Mouse (Mus musculus) erythroblast, embryonic 14.5 days (primary cell): Measurements from ENCODE around the gene Vav3. TPM values are rescaled to one million over a fixed set of nuclear protein-coding genes. Genes with fewer than 3 reads are reported as not detected.

Experiments
- H3K27me3 ChIP-seq: 2 replicates; pipeline ENCODE4 v1.6.1; 2012; ENCODE audit warnings: inconsistent platforms; ENCODE audit not compliant: control insufficient read depth
- H3K36me3 ChIP-seq: 2 replicates; pipeline ENCODE4 v1.6.1; 2012; ENCODE audit warnings: mild to moderate bottlenecking, inconsistent platforms; ENCODE audit not compliant: control insufficient read depth
- H3K4me1 ChIP-seq: 2 replicates; pipeline ENCODE4 v1.6.1; 2012; ENCODE audit warnings: inconsistent platforms; ENCODE audit not compliant: control insufficient read depth
- H3K4me3 ChIP-seq: replicated peaks from 2 replicates; pipeline ENCODE3; 2012; ENCODE audit warnings: moderate library complexity, mild to moderate bottlenecking, inconsistent platforms
- H3K9me3 ChIP-seq: 2 replicates; pipeline ENCODE4 v1.6.1; 2012; ENCODE audit warnings: low read length, inconsistent platforms, mixed read lengths; ENCODE audit not compliant: control insufficient read depth
- GATA1 ChIP-seq: IDR thresholded peaks from 2 replicates; pipeline ENCODE4 v1.6.1; 2012; ENCODE audit warnings: low read length, inconsistent platforms, mixed read lengths
- TAL1 ChIP-seq: IDR thresholded peaks from 3 replicates; pipeline ENCODE4 v1.6.1; 2012; ENCODE audit warnings: low read length, inconsistent platforms, mixed read lengths
- polyA plus RNA-seq: library from polyadenylated mRNA; stranded (reverse); fragments of >175 nt; gene quantifications from 2 replicates; pipeline ENCODE4 v1.2.3, GENCODE M21; 2012

Gene Vav3
- polyA plus RNA-seq, 1 experiment: not detected

DNA sequence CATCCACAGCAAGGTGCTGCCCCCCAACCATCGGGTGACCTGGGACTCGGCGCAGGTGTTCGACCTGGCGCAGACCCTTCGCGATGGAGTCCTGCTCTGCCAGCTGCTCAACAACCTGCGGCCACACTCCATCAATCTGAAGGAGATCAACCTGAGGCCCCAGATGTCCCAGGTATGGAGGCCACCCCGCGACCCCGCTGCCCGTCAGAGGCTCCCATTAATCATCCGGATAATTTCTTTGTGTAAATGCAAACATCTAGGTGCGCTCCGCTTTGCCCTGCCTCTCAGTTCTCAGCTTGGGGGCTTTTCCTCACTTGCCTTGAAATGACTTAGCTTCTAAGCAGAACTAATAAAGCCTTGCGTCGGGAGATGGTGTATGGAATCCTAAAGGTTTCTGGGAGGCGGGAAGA lies 623 bp downstream of the Vav3 start:
- TF ChIP-seq GATA1 (no peak), TAL1 (no peak)
- Histone ChIP-seq H3K4me3 (peak overlapping the region; percentile 45), H3K4me1 (peaks cover 5% of the 10 kb centered on the region), H3K9me3 (no peaks in the 10 kb centered on the region), H3K27me3 (peaks cover 44% of the 10 kb centered on the region), H3K36me3 (no peaks in the 10 kb centered on the region)

DNA sequence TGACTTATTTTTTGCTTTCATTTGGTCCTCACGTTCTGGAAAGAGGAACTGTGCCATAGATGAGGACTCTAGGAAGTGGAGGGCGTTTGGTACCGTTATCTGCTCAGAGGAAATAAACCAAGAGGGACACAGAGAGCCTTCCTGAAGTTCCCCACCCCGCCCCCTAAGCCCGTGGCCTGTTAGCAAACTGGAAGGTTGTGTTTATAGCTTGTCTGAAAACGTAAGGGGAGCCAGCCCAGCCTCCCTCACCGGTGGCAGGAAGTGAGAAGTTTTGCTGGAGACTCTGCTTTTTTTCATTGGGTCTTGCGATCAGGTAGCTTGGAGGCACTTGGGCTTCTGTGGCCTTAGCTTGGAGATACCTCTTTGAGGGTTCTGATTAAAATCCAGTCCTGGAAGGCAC lies 1.2 kb downstream of the Vav3 start:
- Histone ChIP-seq H3K36me3 (no peaks in the 10 kb centered on the region), H3K9me3 (no peaks in the 10 kb centered on the region), H3K4me1 (peaks cover 5% of the 10 kb centered on the region), H3K27me3 (peaks cover 44% of the 10 kb centered on the region), H3K4me3 (no peak overlapping the region)
- TF ChIP-seq TAL1 (no peak), GATA1 (no peak)

DNA sequence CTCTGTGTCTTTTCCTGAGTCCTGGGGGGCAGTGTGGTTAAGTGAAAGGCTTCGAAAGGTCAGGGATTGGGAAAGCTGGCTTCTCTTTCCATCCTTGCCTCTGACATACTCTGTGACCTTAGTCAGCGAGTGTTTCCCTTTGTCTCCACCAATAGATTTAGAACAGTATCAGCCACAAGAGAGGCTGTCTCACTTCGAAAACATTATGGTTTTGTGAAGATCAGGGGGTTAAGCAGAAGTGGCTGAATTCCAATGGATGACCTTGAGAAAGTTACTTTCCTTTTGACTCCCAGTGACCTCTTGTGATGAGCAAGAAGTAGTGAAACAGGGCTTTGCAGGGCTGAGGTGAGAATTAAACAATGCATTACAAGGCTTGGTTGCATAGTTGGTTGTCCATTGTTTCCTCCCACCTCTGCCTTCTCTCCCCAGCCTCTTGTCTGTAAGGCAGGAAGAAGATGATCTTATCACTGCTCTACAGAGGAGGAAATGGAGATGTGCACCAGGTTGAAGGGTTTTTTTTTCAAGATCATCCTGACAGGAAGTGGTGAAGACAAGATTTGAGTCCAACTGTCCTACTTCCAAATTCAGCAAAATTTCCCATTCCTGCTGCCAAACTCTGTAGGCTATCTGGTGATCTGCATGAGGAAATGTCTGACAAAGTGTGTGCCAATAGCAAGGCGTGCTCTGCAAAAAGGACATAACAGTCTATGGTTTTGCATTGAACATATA lies 11.7 kb downstream of the Vav3 start:
- TF ChIP-seq GATA1: no peak
- TF ChIP-seq TAL1: no peak
- H3K4me3 ChIP-seq: no peak overlapping the region
- H3K4me1 ChIP-seq: no peaks in the 10 kb centered on the region
- no peaks in the 10 kb centered on the region for H3K36me3 ChIP-seq
- H3K27me3 ChIP-seq: no peaks in the 10 kb centered on the region
- H3K9me3 ChIP-seq: no peaks in the 10 kb centered on the region

DNA sequence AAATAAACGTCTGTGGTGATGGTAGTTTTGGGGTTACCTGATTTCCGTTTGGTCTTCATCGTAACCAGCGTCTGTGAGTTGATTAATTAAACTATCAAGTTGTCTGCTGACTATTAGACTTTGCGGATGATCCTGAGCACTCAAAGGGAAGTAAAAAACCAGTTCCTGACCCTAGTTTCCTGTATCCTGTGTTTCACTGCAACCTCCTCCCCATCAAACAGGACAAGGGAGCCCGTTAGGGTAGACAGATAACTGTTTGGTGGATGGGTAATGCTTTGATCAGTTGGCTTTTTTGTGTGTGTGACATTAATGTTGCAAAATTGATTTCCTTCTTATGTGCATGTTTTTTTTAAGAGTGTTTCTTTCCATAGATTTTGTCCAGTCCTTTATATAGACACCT lies 12.2 kb downstream of the Vav3 start:
- Histone ChIP-seq H3K36me3 (no peaks in the 10 kb centered on the region), H3K4me1 (no peaks in the 10 kb centered on the region), H3K4me3 (no peak overlapping the region), H3K9me3 (no peaks in the 10 kb centered on the region), H3K27me3 (no peaks in the 10 kb centered on the region)
- TF ChIP-seq TAL1: no peak
- TF ChIP-seq GATA1: no peak

DNA sequence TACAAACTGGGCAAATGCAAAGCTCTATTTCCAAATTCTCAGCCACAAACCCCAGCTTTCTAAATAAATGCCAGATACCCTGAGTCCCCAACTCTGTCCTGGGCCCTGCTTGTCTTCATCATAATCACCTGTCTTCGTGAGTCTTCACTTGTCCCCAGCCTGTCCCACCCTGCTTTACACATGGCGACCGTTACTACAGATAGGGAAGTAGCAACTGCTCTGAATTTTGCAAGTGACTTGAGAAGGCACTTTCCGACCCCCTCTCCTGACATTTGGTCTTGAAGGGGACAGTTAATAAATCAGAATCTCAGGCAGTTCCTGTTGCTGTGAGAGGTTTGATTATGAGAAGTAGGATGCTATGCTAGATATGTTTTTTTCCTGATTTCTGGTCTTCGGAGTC lies 13.4 kb downstream of the Vav3 start:
- H3K4me1 ChIP-seq: no peaks in the 10 kb centered on the region

DNA sequence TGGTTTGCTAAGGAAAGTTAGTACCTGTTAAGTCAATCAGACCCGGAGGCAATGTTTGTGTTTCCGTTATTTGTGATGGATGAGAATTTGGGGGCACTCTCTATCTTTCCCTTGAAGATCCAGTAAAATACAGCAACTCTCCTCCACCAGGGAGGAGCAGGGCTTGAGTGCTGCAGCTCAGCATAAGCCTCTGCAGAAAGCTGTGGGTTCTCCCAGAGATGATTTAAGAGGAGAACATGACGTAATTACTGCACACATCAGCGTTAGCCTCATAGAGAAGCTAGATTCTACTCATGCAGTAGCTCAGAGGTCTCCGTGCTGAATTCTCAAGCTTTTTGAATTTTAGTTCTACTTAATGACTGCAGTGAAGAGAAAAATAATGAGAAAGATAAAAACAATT lies 14.7 kb downstream of the Vav3 start:
- TF ChIP-seq TAL1: no peak
- TF ChIP-seq GATA1: no peak
- Histone ChIP-seq H3K4me3 (no peak overlapping the region), H3K27me3 (no peaks in the 10 kb centered on the region), H3K36me3 (no peaks in the 10 kb centered on the region), H3K9me3 (no peaks in the 10 kb centered on the region), H3K4me1 (no peaks in the 10 kb centered on the region)

More for the DNA sequence above, 13.4 kb downstream of the Vav3 start:
- Histone ChIP-seq H3K9me3 (no peaks in the 10 kb centered on the region), H3K4me3 (no peak overlapping the region), H3K36me3 (no peaks in the 10 kb centered on the region), H3K27me3 (no peaks in the 10 kb centered on the region)
- TF ChIP-seq TAL1 (no peak), GATA1 (no peak)

DNA sequence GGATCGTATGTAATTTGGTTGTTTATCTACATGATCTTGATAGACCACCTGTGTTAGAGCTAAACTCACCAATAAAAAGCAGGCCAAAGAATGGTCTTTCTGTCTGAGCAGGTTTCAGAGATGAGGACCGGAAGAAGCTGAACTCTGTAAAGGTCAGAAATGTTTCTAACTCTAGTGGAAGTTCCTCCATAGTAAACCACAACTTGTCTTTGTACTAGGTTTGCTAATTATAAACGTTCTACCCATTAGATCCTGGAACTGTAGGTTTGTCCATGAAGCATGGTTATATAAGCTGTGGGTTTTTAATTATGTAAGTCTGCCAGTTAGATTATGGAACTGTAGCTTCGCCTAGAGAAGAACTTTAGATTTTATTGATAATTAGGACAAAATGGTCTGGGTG lies 20.3 kb downstream of the Vav3 start:
- no peak overlapping the region for H3K4me3 ChIP-seq
- TF ChIP-seq TAL1: no peak
- no peak for TF ChIP-seq GATA1
- no peaks in the 10 kb centered on the region for H3K27me3 ChIP-seq

DNA sequence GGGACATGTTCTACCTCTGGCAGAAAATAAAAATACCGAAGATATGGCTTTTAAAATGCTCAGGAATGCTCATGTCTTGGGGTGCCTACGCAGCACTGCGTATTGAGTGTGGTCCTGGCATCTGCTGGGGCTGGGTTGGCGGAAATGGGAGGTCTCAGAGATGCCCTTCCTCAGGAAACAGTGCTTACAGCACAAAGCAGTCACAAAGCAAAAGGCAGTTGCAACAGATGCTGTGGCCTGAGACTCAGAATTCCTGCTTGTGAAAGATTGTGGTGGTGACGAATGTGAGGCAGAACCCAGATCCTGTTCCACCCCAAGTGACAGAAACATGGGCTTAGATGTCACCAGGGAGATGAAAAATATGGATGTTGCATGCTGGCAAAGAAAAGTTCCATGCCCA lies 21.4 kb downstream of the Vav3 start:
- Histone ChIP-seq H3K4me1 (peaks cover 8% of the 10 kb centered on the region), H3K36me3 (no peaks in the 10 kb centered on the region), H3K9me3 (no peaks in the 10 kb centered on the region), H3K4me3 (no peak overlapping the region), H3K27me3 (no peaks in the 10 kb centered on the region)
- no peak for TF ChIP-seq GATA1
- no peak for TF ChIP-seq TAL1

More for the DNA sequence above, 20.3 kb downstream of the Vav3 start:
- Histone ChIP-seq H3K36me3 (no peaks in the 10 kb centered on the region), H3K4me1 (peaks cover 8% of the 10 kb centered on the region), H3K9me3 (no peaks in the 10 kb centered on the region)

DNA sequence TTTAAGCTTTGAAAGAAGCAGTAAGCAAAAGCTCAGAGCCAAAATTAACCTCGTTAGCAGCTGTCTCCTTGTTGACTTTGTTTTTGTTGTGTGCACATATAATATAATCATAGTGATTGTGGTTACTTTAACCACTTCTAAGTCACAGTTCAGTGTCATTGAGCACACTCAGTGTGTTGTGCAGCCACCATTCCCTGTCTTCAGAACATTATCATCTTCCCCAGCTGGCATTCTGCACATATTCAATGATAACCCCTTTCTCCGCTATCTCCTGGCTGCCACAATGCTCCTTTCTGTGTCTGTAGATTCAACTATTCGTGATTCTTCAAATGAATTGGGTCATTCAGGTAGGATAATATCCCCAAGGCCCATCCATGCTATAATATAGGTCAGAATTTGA lies 21.9 kb downstream of the Vav3 start:
- Histone ChIP-seq H3K4me1 (peaks cover 8% of the 10 kb centered on the region), H3K36me3 (no peaks in the 10 kb centered on the region), H3K27me3 (no peaks in the 10 kb centered on the region), H3K4me3 (no peak overlapping the region), H3K9me3 (no peaks in the 10 kb centered on the region)
- TF ChIP-seq TAL1 (no peak), GATA1 (no peak)

DNA sequence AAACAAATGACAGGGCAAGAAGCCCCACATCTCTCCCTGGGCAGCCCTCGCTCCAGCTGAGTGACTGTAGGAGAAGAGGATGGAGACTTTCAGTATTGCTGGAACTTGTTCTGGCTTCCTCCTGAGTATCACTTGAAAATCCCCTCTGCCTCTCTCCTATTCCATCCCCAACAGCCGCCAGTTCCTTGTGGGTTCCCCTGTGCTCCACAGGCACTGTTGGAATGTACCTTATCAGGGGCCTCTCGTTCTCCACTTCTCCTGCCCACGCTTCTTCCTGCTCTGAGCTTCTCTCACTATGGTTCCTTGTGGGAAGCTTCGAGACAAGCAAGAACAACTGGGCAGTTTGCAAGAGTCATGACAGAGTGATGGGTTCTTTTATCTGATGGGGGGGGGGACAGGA lies 23.1 kb downstream of the Vav3 start:
- TF ChIP-seq TAL1 (no peak), GATA1 (no peak)

More for the DNA sequence above, 23.1 kb downstream of the Vav3 start:
- Histone ChIP-seq H3K4me1 (peaks cover 8% of the 10 kb centered on the region), H3K4me3 (no peak overlapping the region), H3K36me3 (no peaks in the 10 kb centered on the region), H3K9me3 (no peaks in the 10 kb centered on the region), H3K27me3 (no peaks in the 10 kb centered on the region)
